Mouse (Mus musculus) left cerebral cortex, postnatal 36 days (tissue): ENCODE results near the gene Jazf1. TPM values are rescaled to one million over a fixed set of nuclear protein-coding genes. Genes with fewer than 3 reads are reported as not detected.
A peak's percentile ranks its signal among the peaks of the same experiment; 100 is the strongest.

Experiments used
- DNase-seq, 2 experiments: peaks; one replicate each; pipeline ENCODE4 v3.0.0; 2021 to 2022; ENCODE audit warnings: low spot score in 2 of 2, mixed read lengths in 1 of 2
- intact Hi-C: fragments of 180-260 bp; cut with DNase I; formaldehyde crosslinking; loops from one replicate; pipeline ENCODE4 v1.15.1; 2025
- total RNA-seq, 2 experiments: library from RNA; stranded (reverse); gene quantifications; 2 replicates each; pipeline ENCODE4 v1.2.3; 2021

Gene Jazf1
- total RNA-seq, 2 experiments from 2014 or later = 29.1 to 30.3 TPM

GRCm38 (mm10) chr6:52962600-52963429 is 105.6 kb downstream of the Jazf1 start:
- intact Hi-C loops = no loop called here
- DNase-seq = no peak

- intact Hi-C loops = no loop called here
- DNase-seq = no peak
Observed at GRCm38 (mm10) chr6:52961660-52962490, 106.6 kb downstream of the Jazf1 start.

GRCm38 (mm10) chr6:52957730-52958129 is 110.7 kb downstream of the Jazf1 start:
- intact Hi-C loops = no loop called here
- peak; percentile 57 to 63 for DNase-seq

- no peak for DNase-seq
- intact Hi-C loops = no loop called here
Observed at GRCm38 (mm10) chr6:52956131-52956530, 112.3 kb downstream of the Jazf1 start.

GRCm38 (mm10) chr6:52955304-52955703 is 113.1 kb downstream of the Jazf1 start:
- intact Hi-C loops = no loop called here
- DNase-seq = no peak

GRCm38 (mm10) chr6:52954861-52955260 is 113.6 kb downstream of the Jazf1 start:
- no peak for DNase-seq
- intact Hi-C loops = no loop called here

GRCm38 (mm10) chr6:52954441-52954840 is 114.0 kb downstream of the Jazf1 start:
- no peak for DNase-seq
- intact Hi-C loops = no loop called here

GRCm38 (mm10) chr6:52952526-52952900 is 115.9 kb downstream of the Jazf1 start:
- intact Hi-C loops = no loop called here
- DNase-seq = no peak

GRCm38 (mm10) chr6:52951871-52952525 is 116.4 kb downstream of the Jazf1 start:
- DNase-seq = no peak
- intact Hi-C loops = no loop called here

GRCm38 (mm10) chr6:52950371-52950770 is 118.1 kb downstream of the Jazf1 start:
- DNase-seq = no peak
- intact Hi-C loops = no loop called here

GRCm38 (mm10) chr6:52942534-52942933 is 125.9 kb downstream of the Jazf1 start:
- no peak for DNase-seq
- intact Hi-C loops = no loop called here

- DNase-seq = no peak
- intact Hi-C loops = no loop called here
Observed at GRCm38 (mm10) chr6:52942101-52942500, 126.3 kb downstream of the Jazf1 start.

GRCm38 (mm10) chr6:52937916-52938315 is 130.5 kb downstream of the Jazf1 start:
- intact Hi-C loops = no loop called here
- DNase-seq = no peak

GRCm38 (mm10) chr6:52936995-52937394 is 131.4 kb downstream of the Jazf1 start:
- DNase-seq = no peak
- intact Hi-C loops = no loop called here

- DNase-seq = no peak
- intact Hi-C loops = no loop called here
Observed at GRCm38 (mm10) chr6:52934021-52934420, 134.4 kb downstream of the Jazf1 start.

GRCm38 (mm10) chr6:52932603-52933178 is 135.7 kb downstream of the Jazf1 start:
- intact Hi-C loops = no loop called here
- no peak for DNase-seq

- intact Hi-C loops = loop anchor here (5.0 kb wide), 1 partner anchor 38 kb away; no protein-coding TSS in a partner anchor
- no peak for DNase-seq
Observed at GRCm38 (mm10) chr6:52929358-52929757, 139.1 kb downstream of the Jazf1 start.

GRCm38 (mm10) chr6:52926947-52927346 is 141.5 kb downstream of the Jazf1 start:
- DNase-seq = no peak
- intact Hi-C loops = loop anchor here (5.0 kb wide), 1 partner anchor 40 kb away; no protein-coding TSS in a partner anchor

GRCm38 (mm10) chr6:52925458-52926042 is 142.9 kb downstream of the Jazf1 start:
- no peak for DNase-seq
- intact Hi-C loops = loop anchor here (5.0 kb wide), 1 partner anchor 42 kb away; no protein-coding TSS in a partner anchor
